Mouse (Mus musculus) embryonic fibroblast, embryonic 13.5 days (primary cell): Measurements from ENCODE around the gene Ddx1. TPM values are rescaled to one million over a fixed set of nuclear protein-coding genes. Genes with fewer than 3 reads are reported as not detected.

ENCODE experiments used
- H3K27ac ChIP-seq: 2 replicates; pipeline ENCODE4 v1.5.1; 2012; ENCODE audit warnings: low read length, control low read depth, inconsistent platforms; ENCODE audit not compliant: insufficient read depth
- H3K4me1 ChIP-seq: 2 replicates; pipeline ENCODE4 v1.6.1; 2011; ENCODE audit warnings: low read length; ENCODE audit not compliant: control insufficient read depth, insufficient read depth
- H3K4me3 ChIP-seq: 2 replicates; pipeline ENCODE4 v1.5.1; 2011; ENCODE audit warnings: mild to moderate bottlenecking, control low read depth, low read length; ENCODE audit not compliant: insufficient read depth
- CTCF ChIP-seq: IDR thresholded peaks from 2 replicates; pipeline ENCODE4 v1.5.1; 2011; ENCODE audit warnings: mild to moderate bottlenecking, control low read depth, low read length, moderate library complexity, borderline replicate concordance; ENCODE audit not compliant: insufficient read depth
- POLR2A ChIP-seq: IDR thresholded peaks from 2 replicates; pipeline ENCODE4 v1.6.1; 2011; ENCODE audit warnings: low read depth, mild to moderate bottlenecking, control low read depth, low read length, moderate library complexity
- polyA plus RNA-seq: library from polyadenylated mRNA; stranded (reverse); fragments of >200 nt; gene quantifications from 2 replicates; pipeline ENCODE4 v1.2.4, GENCODE M21; 2011; ENCODE audit warnings: low read depth; ENCODE audit not compliant: missing spikeins, insufficient read length

Gene Ddx1
- polyA plus RNA-seq: 183 and 195 TPM in 2 replicates

GRCm38 (mm10) chr12:13248691-13249572 is at the start of gene Ddx1:
Gene Ddx1, minus strand, starts transcription at chr12:13249213.
- peak within 1 kb of the TSS; percentile 92 for H3K4me3 ChIP-seq
- H3K4me1 ChIP-seq: no peaks in the 10 kb centered on the region
- H3K27ac ChIP-seq: peak within 1 kb of the TSS; percentile 27; the same call in 1 of the 2 replicates
- TF ChIP-seq CTCF (no peak), POLR2A (peak; percentile 62)

DNA sequence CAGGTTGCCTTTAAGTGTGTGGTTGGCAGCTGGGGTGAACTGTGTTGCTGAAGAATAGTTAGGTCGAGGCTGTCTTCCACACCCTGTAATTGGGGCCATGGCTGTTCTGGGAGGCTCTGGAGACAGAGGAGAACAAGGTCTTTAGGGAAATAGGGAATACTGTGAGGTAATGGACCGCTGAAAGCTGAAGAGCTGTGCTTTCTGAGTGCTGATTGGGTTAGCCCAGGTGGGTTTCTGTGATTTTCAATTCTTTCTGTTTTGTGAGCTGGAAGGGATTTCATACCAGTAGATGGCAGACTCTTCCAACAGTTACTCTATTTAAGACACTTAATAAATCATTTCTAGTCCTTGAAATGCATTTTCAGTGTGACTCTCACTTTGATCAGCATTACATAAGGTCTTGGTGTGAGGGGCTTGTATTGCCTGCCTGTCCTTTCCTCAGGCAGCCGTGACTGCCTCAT is 44.4 kb upstream of the Ddx1 start:
- Histone ChIP-seq H3K4me1 (no peaks in the 10 kb centered on the region), H3K27ac (no peak overlapping the region), H3K4me3 (no peak overlapping the region)
- TF ChIP-seq POLR2A: no peak
- TF ChIP-seq CTCF: no peak

GRCm38 (mm10) chr12:13291453-13291852 is 42.4 kb upstream of the Ddx1 start:
- TF ChIP-seq POLR2A (no peak), CTCF (no peak)
- H3K27ac ChIP-seq: no peak overlapping the region
- no peaks in the 10 kb centered on the region for H3K4me1 ChIP-seq
- H3K4me3 ChIP-seq: no peak overlapping the region

GRCm38 (mm10) chr12:13269570-13270390 is 20.8 kb upstream of the Ddx1 start:
- Histone ChIP-seq H3K4me1 (no peaks in the 10 kb centered on the region), H3K27ac (0 out of 2 replicates have a peak overlapping the region, but pooled peaks have one; percentile 14), H3K4me3 (peak overlapping the region; percentile 92)
- TF ChIP-seq POLR2A (no peak), CTCF (no peak)

- Histone ChIP-seq H3K27ac (peak within 1 kb of the TSS; percentile 14; the same call in 1 of the 2 replicates), H3K4me3 (peak within 1 kb of the TSS; percentile 92), H3K4me1 (no peaks in the 10 kb centered on the region)
- TF ChIP-seq POLR2A: peak; percentile 72
- no peak for TF ChIP-seq CTCF
Observed at GRCm38 (mm10) chr12:13268826-13269449, 19.9 kb upstream of the Ddx1 start, which contains the start of gene Nbas. Gene Nbas, plus strand, starts transcription at chr12:13269133.

DNA sequence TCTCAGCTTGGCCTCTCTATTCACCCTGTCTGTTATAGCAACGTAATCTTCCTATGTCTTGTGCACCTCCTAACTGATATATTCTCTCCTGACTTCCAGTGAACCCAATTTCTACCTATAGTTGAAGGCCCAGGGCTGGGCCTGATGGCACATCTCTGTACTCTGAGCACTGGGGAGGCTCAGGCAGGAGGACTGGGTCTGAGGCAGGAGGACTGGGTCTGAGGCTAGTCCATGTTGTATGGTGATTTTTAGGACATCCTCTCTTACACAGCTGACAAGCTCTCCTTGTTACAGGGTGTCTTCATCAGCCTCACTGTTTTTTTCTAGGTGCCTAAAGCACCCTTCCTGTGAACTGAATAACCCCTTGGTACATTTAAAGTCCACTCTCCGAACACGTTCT is 19.4 kb upstream of the Ddx1 start:
- Histone ChIP-seq H3K27ac (no peak overlapping the region), H3K4me3 (peak overlapping the region; percentile 92; the same call in 1 of the 2 replicates), H3K4me1 (no peaks in the 10 kb centered on the region)
- TF ChIP-seq CTCF: no peak
- TF ChIP-seq POLR2A: no peak

DNA sequence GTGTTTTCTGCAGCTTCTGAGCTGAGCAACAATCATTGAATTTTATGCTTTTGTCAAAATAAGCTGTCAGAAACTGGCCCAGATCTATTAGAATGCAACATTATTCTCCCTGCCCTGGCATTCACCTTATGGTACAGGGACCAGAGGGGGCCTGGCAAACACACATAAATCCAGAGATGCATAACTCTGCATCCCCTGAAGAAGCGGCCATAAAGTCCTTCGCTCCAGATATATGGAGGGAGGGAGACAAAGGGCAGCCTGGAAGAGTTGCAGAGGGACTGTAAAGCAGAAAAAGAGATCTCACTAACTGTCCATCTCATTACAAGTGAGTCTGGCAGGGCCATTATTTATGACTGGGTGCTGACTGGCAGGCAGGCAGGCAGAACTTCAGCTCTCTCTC is 6.7 kb upstream of the Ddx1 start:
- Histone ChIP-seq H3K4me1 (peaks cover 5% of the 10 kb centered on the region; the same call in 1 of the 2 replicates), H3K27ac (no peak overlapping the region), H3K4me3 (no peak overlapping the region)
- TF ChIP-seq CTCF (no peak), POLR2A (no peak)

DNA sequence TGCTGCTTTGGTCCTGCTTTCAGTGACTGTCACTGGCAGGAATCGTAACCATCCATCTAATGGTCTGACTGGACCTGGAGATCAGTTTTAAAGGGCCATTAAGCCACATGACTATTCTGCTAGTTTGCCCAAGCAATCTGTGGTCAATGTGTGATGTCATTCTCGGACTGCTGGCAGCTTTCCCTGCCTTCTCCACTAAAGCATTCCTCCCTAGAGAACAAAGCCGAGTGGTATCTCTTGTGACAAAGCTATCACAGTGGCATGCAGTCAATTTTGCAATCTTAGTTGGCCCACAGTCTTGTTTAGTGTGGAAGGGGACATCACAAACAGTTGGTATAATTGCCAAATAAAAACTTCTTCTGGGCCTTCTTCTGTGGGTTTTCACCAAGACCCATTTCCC is 6.1 kb upstream of the Ddx1 start:
- no peak overlapping the region for H3K4me3 ChIP-seq
- TF ChIP-seq CTCF (no peak), POLR2A (no peak)

DNA sequence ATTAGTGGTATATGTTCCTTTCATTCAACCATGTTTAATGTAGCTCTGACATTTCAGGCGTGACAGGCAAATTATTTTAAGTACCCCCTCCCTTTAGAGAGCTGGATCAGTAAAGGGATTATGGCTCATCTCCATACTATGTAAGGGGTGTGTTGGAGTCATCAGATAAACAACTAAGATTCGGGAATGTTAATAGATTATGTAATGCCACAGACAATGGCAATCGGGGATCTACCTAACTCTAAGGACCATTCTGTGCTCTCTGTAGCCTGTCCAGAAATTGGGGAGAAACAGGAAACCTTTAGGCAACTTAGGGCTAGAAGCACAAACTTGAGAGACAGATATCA is 533 bp upstream of the Ddx1 start:
- peak overlapping the region; percentile 92; the same call in 1 of the 2 replicates for H3K4me3 ChIP-seq
- H3K4me1 ChIP-seq: no peaks in the 10 kb centered on the region
- no peak overlapping the region for H3K27ac ChIP-seq
- TF ChIP-seq CTCF (no peak), POLR2A (no peak)

More for the DNA sequence above, 6.1 kb upstream of the Ddx1 start:
- Histone ChIP-seq H3K27ac (no peak overlapping the region), H3K4me1 (peaks cover 5% of the 10 kb centered on the region; the same call in 1 of the 2 replicates)

DNA sequence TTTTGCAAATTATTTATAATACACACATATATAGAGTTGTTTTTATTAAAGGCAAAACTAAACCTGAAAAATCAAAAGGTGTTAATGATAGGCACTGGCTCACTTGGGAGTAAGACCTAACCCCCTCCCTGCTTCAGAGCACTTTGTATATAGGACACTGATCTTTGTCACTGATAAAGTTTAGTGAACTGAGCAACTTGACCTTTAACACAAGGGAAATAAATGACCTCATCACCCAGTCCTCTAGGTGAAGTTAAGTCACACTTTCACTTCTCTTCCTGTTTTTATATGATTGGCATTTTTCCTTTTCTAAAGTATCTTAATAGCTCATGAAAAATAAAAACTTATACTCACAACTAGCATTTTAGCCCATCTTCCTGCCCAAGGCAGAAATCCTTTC is 6.6 kb downstream of the Ddx1 start:
- no peaks in the 10 kb centered on the region for H3K4me1 ChIP-seq
- H3K27ac ChIP-seq: no peak overlapping the region
- TF ChIP-seq POLR2A: no peak
- TF ChIP-seq CTCF: no peak
- H3K4me3 ChIP-seq: no peak overlapping the region
